Mouse (Mus musculus) central nervous system, embryonic 18 days (tissue): ENCODE data around the gene Szt2. TPM values are rescaled to one million over a fixed set of nuclear protein-coding genes. Genes with fewer than 3 reads are reported as not detected.

Experiments
- polyA plus RNA-seq: library from polyadenylated mRNA; depleted of rRNA; stranded (reverse); fragments of >200 nt; gene quantifications from 2 replicates; pipeline ENCODE4 v1.2.3, GENCODE M21; 2012; rRNA removed

Szt2 gene
- 27.6 and 31.4 TPM in 2 replicates for polyA plus RNA-seq

GRCm38 (mm10) chr4:118409142-118409900 is at the start of gene Szt2, which contains the start of gene Med8:
Gene Szt2, minus strand, starts transcription at chr4:118409273.
Gene Med8, plus strand, starts transcription at chr4:118409337.

DNA sequence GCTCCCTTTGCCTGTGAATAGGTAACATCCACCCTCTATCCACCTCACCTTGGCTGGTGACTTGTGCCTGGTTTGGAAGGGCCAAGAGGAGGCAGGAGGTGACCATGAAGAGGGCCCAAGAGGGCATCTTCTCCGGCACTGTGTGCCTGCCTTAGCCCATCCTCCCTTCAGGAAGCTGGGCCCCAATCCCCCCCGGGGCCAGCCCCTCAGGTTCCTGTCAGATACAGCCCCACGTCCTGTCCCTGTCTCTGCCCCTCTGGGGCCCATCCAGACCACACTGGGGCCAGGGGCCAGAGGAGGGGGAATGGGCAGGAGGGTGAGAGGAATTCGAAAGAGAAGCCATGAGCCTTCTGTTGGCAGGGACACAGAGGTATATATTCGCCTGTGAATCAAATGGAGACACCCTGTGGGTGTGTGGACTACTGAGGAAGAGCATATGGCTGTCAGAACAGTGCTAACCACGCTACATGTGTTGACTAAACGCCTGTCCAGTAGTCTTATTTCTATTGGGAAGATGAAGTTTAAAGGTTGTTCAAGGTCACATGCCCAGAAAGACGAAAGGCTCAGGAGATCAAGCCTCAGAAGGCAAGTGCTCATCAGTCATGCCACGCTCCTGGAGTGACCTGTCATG is 48.4 kb upstream of the Szt2 start, which contains the start of gene Mpl:
Gene Mpl (minus strand): TSS at position 169 of the 631 bp plus-strand sequence.

DNA sequence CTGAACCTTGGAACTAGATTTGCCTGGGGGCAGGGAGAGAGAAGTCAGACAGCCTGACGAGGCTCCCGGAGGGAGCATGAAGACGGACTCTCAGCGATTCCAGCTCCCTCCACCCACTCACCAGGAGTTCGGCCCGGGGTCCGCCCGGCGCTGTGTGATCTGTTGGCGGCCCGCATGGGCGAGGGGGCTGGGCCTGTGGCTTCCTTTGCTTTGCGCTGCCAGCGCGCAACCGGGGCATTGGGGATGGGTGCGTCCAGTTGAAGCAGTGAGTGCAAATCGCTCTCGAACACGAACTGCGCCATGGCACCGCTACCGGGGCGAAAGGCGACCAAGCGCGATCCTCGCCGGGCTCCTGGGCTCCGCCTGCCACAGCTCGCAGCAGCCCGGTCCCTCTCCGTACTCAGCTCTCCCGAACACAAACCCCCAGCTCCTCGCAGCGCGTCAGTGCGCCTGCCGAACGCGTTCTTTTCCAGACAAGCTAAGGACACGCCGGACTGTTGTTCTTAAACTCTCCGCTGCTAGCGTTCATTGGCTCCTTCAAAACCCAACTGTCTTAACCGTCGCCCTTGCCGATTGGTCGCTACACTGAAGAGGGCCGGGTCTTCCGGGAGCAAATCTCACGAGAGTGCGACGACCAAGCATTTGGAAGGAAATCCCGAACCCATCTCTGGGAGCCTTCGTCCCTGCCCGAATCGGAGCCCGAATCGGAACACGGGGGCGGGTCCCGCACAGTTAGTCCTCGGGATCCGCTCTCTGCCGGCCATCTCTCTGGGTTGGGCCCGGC is 27.9 kb upstream of the Szt2 start, which contains the start of gene Cdc20:
Gene Cdc20 (minus strand): TSS at position 533 of the 784 bp plus-strand sequence.

DNA sequence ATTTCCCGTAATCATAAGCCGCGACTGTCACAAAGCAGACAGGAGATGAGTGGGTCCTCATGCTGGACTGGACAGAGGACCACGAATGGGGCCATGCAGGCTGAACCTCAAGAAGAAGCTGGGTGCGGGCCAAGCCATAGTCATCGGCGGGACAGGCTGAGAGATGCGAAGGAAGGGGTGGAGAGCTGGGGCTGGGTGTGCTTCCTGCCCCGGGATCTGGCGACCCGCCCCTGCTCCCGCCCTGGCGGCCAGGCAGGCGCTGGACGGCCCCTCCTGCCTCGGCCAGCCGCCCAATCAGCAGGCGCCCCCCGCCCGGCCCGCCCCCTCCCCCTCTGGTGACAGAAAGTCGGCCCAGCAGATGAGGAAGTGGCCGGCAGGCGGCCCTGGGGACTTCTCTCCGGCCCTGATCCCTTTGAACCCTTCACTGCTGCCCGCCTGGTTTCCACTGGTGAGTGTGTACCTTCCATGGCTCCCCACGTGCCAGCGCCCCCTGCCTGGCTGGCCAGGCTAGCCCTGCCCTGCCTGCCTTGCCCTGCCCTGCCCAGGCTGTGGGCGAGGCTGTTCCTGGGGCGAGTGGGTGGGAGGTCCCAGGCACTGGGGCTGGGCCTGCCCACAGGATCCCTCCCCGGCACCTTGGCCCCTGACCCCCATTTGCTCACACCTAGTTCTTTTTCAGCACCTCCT is 18.8 kb upstream of the Szt2 start, which contains the start of gene Elovl1:
Gene Elovl1 (plus strand): TSS at position 326 of the 684 bp plus-strand sequence.

Other genes starting within 250 kb of the Szt2 start
- 81.9 and 91.4 TPM in 2 replicates for gene Kdm4a, start 229.2 kb downstream of the Szt2 start, polyA plus RNA-seq
- 78.8 and 90.6 TPM in 2 replicates for gene Ptprf, start 117.9 kb downstream of the Szt2 start, polyA plus RNA-seq
- 84.1 and 84.8 TPM in 2 replicates for gene Med8, start 64 bp upstream of the Szt2 start, polyA plus RNA-seq
- 46.5 and 49.8 TPM in 2 replicates for gene Elovl1, start 18.8 kb upstream of the Szt2 start, polyA plus RNA-seq
- 25.4 and 26.0 TPM in 2 replicates for gene Cdc20, start 28.1 kb upstream of the Szt2 start, polyA plus RNA-seq
- 0.03 TPM in 2 replicates for gene Mpl, start 48.2 kb upstream of the Szt2 start, polyA plus RNA-seq
- 12.6 and 13.4 TPM in 2 replicates for gene Tie1, start 80.8 kb upstream of the Szt2 start, polyA plus RNA-seq
- 0.05 and 0.34 TPM in 2 replicates for gene 2610528J11Rik, start 117.7 kb upstream of the Szt2 start, polyA plus RNA-seq
- gene Tmem125, start 134.8 kb upstream of the Szt2 start, polyA plus RNA-seq, result 0.45 and 0.92 TPM in 2 replicates
- gene Cfap57, start 211.5 kb upstream of the Szt2 start, polyA plus RNA-seq, result 0.92 and 1.3 TPM in 2 replicates
- 88.1 and 94.5 TPM in 2 replicates for gene Ebna1bp2, start 211.5 kb upstream of the Szt2 start, polyA plus RNA-seq
- not detected in 2 replicates for gene Olfr62, start 249.7 kb upstream of the Szt2 start, polyA plus RNA-seq